Mouse (Mus musculus): ENCODE measurements around the gene Wrap53.

GRCm38 (mm10) chr11:69606491-69606795 lies 26.4 kb upstream of the Wrap53 start:
- TF ChIP-seq CTCF (IDR thresholded peaks at IDR 0.05; ENCODE audit: control insufficient read depth, insufficient read depth, insufficient replicate concordance, low read depth, low read length) (no peak), POLR2A (IDR thresholded peaks at IDR 0.05; ENCODE audit: control insufficient read depth, low read depth, low read length) (no peak)
